Mouse (Mus musculus): ENCODE results near the gene Ddx17. TPM values are rescaled to one million over a fixed set of nuclear protein-coding genes. Genes with fewer than 3 reads are reported as not detected.

The Ddx17 gene
- total and polyA plus RNA-seq, 2 experiments from 2014 or later = 34.2 to 334 TPM

- TF ChIP-seq CTCF (IDR thresholded peaks at IDR 0.05; ENCODE audit: low read depth) = no peak
Measured at GRCm38 (mm10) chr15:79559649-79560048, 13.1 kb upstream of the Ddx17 start.

DNA sequence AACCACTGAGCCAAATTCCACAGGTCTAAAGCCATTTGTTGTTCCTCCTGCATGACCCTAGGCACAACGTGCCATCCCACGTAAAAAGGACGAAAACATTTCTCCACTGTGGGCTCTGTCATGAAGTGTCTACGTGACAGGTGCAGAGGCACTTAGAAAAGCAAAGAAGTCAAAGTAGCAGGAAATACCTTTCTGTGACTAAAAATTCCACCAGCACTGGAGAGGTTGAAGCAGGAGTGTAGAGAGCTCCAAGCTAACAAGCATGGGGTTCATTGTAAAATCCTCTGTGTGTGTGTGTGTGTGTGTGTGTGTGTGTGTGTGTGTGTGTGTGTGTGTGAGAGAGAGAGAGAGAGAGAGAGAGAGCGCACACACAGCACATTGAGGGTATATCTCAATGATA is 6.0 kb upstream of the Ddx17 start:
- ATAC-seq (no peak), DNase-seq (ENCODE audit: low spot score) (no peak)
- no peaks in the 10 kb centered on the region for H3K9me3 ChIP-seq (ENCODE audit: low read length)
- no peak for TF ChIP-seq CTCF (IDR thresholded peaks at IDR 0.05; ENCODE audit: low read depth)
- no peak overlapping the region for H3K4me3 ChIP-seq (ENCODE audit: low read length)
- 73% methylated on average over 5 of the region's 5 CpGs for WGBS
- H3K27me3 ChIP-seq (ENCODE audit: insufficient read depth, low read length) = no peaks in the 10 kb centered on the region
- H3K36me3 ChIP-seq (ENCODE audit: insufficient read depth, low read length) = no peaks in the 10 kb centered on the region
- H3K9ac ChIP-seq (replicated peaks; ENCODE audit: low read length) = no peak overlapping the region
- no peak overlapping the region for H3K4me2 ChIP-seq (ENCODE audit: low read depth, low read length)
- H3K27ac ChIP-seq = no peak overlapping the region
- H3K4me1 ChIP-seq (ENCODE audit: insufficient read depth, low read length) = no peaks in the 10 kb centered on the region

More at GRCm38 (mm10) chr15:79559649-79560048, 13.1 kb upstream of the Ddx17 start:
- H3K4me3 ChIP-seq (ENCODE audit: low read length) = no peak overlapping the region
- no peaks in the 10 kb centered on the region for H3K36me3 ChIP-seq (ENCODE audit: insufficient read depth, low read length)
- no peak for ATAC-seq
- H3K27me3 ChIP-seq (ENCODE audit: insufficient read depth, low read length) = no peaks in the 10 kb centered on the region
- H3K4me1 ChIP-seq (ENCODE audit: insufficient read depth, low read length) = no peaks in the 10 kb centered on the region
- H3K9me3 ChIP-seq (ENCODE audit: low read length) = no peaks in the 10 kb centered on the region
- H3K27ac ChIP-seq = no peak overlapping the region
- no peak overlapping the region for H3K9ac ChIP-seq (replicated peaks; ENCODE audit: low read length)
- no peak overlapping the region for H3K4me2 ChIP-seq (ENCODE audit: low read depth, low read length)
- no peak for DNase-seq (ENCODE audit: low spot score)
- WGBS = 72% methylated on average over 3 of the region's 3 CpGs

DNA sequence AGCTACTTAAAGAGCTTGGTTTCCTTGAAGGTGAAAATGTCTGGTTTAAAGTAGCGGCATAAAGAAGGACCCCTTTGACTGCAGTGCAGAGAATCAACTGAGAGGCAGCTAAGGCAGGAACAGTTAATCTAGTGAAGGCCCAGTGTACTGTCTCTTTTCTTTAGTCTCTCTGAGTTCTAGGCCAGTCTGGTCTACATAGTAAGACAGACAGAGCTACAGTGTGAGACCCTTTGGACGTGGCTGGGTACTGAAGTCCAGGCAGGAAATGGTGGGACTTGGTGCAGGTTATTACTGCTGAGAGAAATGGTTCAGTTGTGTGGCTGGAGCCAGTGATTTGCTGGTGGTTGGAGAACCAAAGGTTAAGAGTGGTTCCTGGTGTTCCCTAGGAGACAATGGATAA is 1.7 kb upstream of the Ddx17 start:
- Histone ChIP-seq H3K36me3 (ENCODE audit: insufficient read depth, low read length) (peaks cover 2% of the 10 kb centered on the region; the same call in 1 of the 2 replicates), H3K9me3 (ENCODE audit: low read length) (no peaks in the 10 kb centered on the region), H3K27me3 (ENCODE audit: insufficient read depth, low read length) (no peaks in the 10 kb centered on the region), H3K4me2 (ENCODE audit: low read depth, low read length) (no peak overlapping the region), H3K27ac (no peak overlapping the region), H3K9ac (replicated peaks; ENCODE audit: low read length) (no peak overlapping the region), H3K4me1 (ENCODE audit: insufficient read depth, low read length) (peaks cover 21% of the 10 kb centered on the region), H3K4me3 (ENCODE audit: low read length) (no peak overlapping the region)
- no peak for TF ChIP-seq CTCF (IDR thresholded peaks at IDR 0.05; ENCODE audit: low read depth)
- ATAC-seq (no peak), DNase-seq (ENCODE audit: low spot score) (no peak)
- 96% methylated on average over 2 of the region's 2 CpGs for WGBS

- ATAC-seq (peak; percentile 1; the same call in 1 of the 2 replicates), DNase-seq (ENCODE audit: low spot score) (no peak)
- WGBS = 73% methylated on average over 17 of the region's 17 CpGs
Measured at GRCm38 (mm10) chr15:79547289-79547820, 814 bp upstream of the Ddx17 start.

DNA sequence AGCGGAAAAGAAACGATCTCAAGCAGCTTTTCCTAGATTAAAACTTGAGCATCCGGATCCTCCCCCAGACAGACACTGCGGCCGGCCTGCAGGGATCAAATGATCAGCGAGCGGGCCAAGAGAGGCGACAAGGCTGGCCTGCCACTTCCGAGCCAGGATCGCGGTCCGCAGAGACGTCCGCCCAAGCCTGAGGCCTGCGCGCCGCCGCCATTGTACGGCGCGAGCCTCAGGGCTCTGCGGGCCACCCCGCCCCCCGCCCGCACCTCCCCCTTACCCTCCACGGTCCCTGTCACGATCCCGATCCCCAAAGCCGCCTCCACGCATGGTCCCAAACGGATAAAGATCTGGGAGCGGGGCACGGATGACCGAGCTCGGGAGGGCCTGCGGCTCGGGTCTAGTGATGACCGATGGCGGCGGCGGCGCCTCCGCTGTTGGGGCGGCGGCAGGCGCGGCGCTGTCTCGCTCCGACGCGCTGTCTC is 581 bp downstream of the Ddx17 start:
- peak overlapping the region; percentile 99 for H3K9ac ChIP-seq (replicated peaks; ENCODE audit: low read length)
- H3K27me3 ChIP-seq (ENCODE audit: insufficient read depth, low read length) = no peaks in the 10 kb centered on the region
- H3K4me3 ChIP-seq (ENCODE audit: low read length) = peak overlapping the region; percentile 92
- TF ChIP-seq CTCF (IDR thresholded peaks at IDR 0.05; ENCODE audit: low read depth) = no peak
- H3K9me3 ChIP-seq (ENCODE audit: low read length) = no peaks in the 10 kb centered on the region
- H3K27ac ChIP-seq = peak overlapping the region; percentile 100
- WGBS = under 1% methylated on average over 49 of the region's 52 CpGs
- peaks cover 12% of the 10 kb centered on the region; the same call in 1 of the 2 replicates for H3K36me3 ChIP-seq (ENCODE audit: insufficient read depth, low read length)
- DNase-seq (ENCODE audit: low spot score) (peak; percentile 79), ATAC-seq (peak; percentile 70)
- peaks cover 21% of the 10 kb centered on the region for H3K4me1 ChIP-seq (ENCODE audit: insufficient read depth, low read length)
- H3K4me2 ChIP-seq (ENCODE audit: low read depth, low read length) = peak overlapping the region; percentile 73

More at GRCm38 (mm10) chr15:79547289-79547820, 814 bp upstream of the Ddx17 start:
- H3K4me1 ChIP-seq (ENCODE audit: insufficient read depth, low read length) = peaks cover 21% of the 10 kb centered on the region
- peak overlapping the region; percentile 51 for H3K4me2 ChIP-seq (ENCODE audit: low read depth, low read length)
- H3K4me3 ChIP-seq (ENCODE audit: low read length) = peak overlapping the region; percentile 92
- peak overlapping the region; percentile 99 for H3K27ac ChIP-seq
- H3K9me3 ChIP-seq (ENCODE audit: low read length) = no peaks in the 10 kb centered on the region
- H3K9ac ChIP-seq (replicated peaks; ENCODE audit: low read length) = peak overlapping the region; percentile 43
- H3K36me3 ChIP-seq (ENCODE audit: insufficient read depth, low read length) = peaks cover 6% of the 10 kb centered on the region; the same call in 1 of the 2 replicates
- no peak for TF ChIP-seq CTCF (IDR thresholded peaks at IDR 0.05; ENCODE audit: low read depth)
- H3K27me3 ChIP-seq (ENCODE audit: insufficient read depth, low read length) = no peaks in the 10 kb centered on the region

GRCm38 (mm10) chr15:79545496-79545895 is 1.0 kb downstream of the Ddx17 start:
- Histone ChIP-seq H3K36me3 (ENCODE audit: insufficient read depth, low read length) (peaks cover 16% of the 10 kb centered on the region; the same call in 1 of the 2 replicates), H3K4me2 (ENCODE audit: low read depth, low read length) (peak overlapping the region; percentile 73), H3K4me3 (ENCODE audit: low read length) (peak overlapping the region; percentile 92), H3K27ac (peak overlapping the region; percentile 100), H3K9ac (replicated peaks; ENCODE audit: low read length) (peak overlapping the region; percentile 99), H3K27me3 (ENCODE audit: insufficient read depth, low read length) (no peaks in the 10 kb centered on the region), H3K4me1 (ENCODE audit: insufficient read depth, low read length) (peaks cover 21% of the 10 kb centered on the region), H3K9me3 (ENCODE audit: low read length) (no peaks in the 10 kb centered on the region)
- ATAC-seq (no peak), DNase-seq (ENCODE audit: low spot score) (no peak)
- WGBS = 3% methylated on average over 3 of the region's 3 CpGs
- no peak for TF ChIP-seq CTCF (IDR thresholded peaks at IDR 0.05; ENCODE audit: low read depth)

DNA sequence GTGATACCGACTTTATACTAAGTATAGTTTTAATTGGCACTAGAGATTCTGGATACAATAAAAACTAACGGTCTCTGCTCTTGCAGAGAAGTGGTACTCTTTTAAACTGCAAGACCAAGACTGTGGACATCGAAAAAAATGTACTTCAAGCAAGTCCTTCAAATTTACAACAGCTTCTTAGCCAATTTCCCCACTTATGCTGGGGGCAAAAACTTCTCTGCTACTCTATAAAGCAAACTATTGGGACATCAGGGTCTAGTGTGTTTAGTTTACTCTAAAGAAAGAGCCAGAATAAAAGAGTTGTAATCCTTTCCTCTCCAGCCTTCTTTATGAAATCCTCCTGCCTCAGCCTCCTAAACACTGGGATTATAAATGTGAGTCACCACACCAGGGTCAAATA is 2.6 kb downstream of the Ddx17 start:
- Histone ChIP-seq H3K4me2 (ENCODE audit: low read depth, low read length) (peak overlapping the region; percentile 73), H3K4me1 (ENCODE audit: insufficient read depth, low read length) (peaks cover 21% of the 10 kb centered on the region), H3K4me3 (ENCODE audit: low read length) (peak overlapping the region; percentile 92), H3K9me3 (ENCODE audit: low read length) (no peaks in the 10 kb centered on the region), H3K9ac (replicated peaks; ENCODE audit: low read length) (no peak overlapping the region), H3K27me3 (ENCODE audit: insufficient read depth, low read length) (no peaks in the 10 kb centered on the region), H3K27ac (no peak overlapping the region), H3K36me3 (ENCODE audit: insufficient read depth, low read length) (peaks cover 30% of the 10 kb centered on the region; the same call in 1 of the 2 replicates)
- ATAC-seq = no peak
- TF ChIP-seq CTCF (IDR thresholded peaks at IDR 0.05; ENCODE audit: low read depth) = no peak
- no peak for DNase-seq (ENCODE audit: low spot score)
- 89% methylated on average over 3 of the region's 3 CpGs for WGBS

All from hindbrain, postnatal 0 days (tissue).